Mouse (Mus musculus) adrenal gland, adult 18-20 months (tissue): ENCODE results near the gene Foxd4. TPM values are rescaled to one million over a fixed set of nuclear protein-coding genes. Genes with fewer than 3 reads are reported as not detected.

Experiments
- DNase-seq, 2 experiments: peaks; one replicate each; pipeline ENCODE4 v3.0.0; 2021 to 2022; ENCODE audit warnings: low spot score in 2 of 2
- long read RNA-seq, 2 experiments: library from polyadenylated mRNA; stranded (forward); transcript quantifications; one replicate each; pipeline ENCODE4 v2.0.0; 2021
- total RNA-seq, 2 experiments: library from RNA; stranded (reverse); gene quantifications; 1 replicate in 1 of 2; 2 replicates in 1 of 2; pipeline ENCODE4 v1.2.3; 2021

The Foxd4 gene
- total RNA-seq, result not detected
- long read RNA-seq, experiment 1, result 0 reads
- long read RNA-seq, experiment 2, result 0 reads

GRCm38 (mm10) chr19:24900581-24901220 lies at the start of gene Foxd4:
Gene Foxd4, minus strand, starts transcription at chr19:24901197.
- no peak for DNase-seq

GRCm38 (mm10) chr19:24945521-24946262 lies 44.7 kb upstream of the Foxd4 start:
- no peak for DNase-seq

GRCm38 (mm10) chr19:24937084-24937483 lies 36.1 kb upstream of the Foxd4 start:
- no peak for DNase-seq

GRCm38 (mm10) chr19:24929041-24929440 lies 28.0 kb upstream of the Foxd4 start:
- no peak for DNase-seq

GRCm38 (mm10) chr19:24920866-24921265 lies 19.9 kb upstream of the Foxd4 start:
- no peak for DNase-seq

- no peak for DNase-seq
Measured at GRCm38 (mm10) chr19:24908385-24909155, 7.6 kb upstream of the Foxd4 start.

GRCm38 (mm10) chr19:24907655-24908054 lies 6.7 kb upstream of the Foxd4 start:
- no peak for DNase-seq

- DNase-seq, result no peak
Measured at GRCm38 (mm10) chr19:24902821-24903220, 1.8 kb upstream of the Foxd4 start.

GRCm38 (mm10) chr19:24902256-24902655 lies 1.3 kb upstream of the Foxd4 start:
- no peak for DNase-seq

- no peak for DNase-seq
Measured at GRCm38 (mm10) chr19:24901666-24902065, 669 bp upstream of the Foxd4 start.

GRCm38 (mm10) chr19:24899578-24900544 lies 1.1 kb downstream of the Foxd4 start:
- peak in 1 of 2 experiments; percentile 8 for DNase-seq

- no peak for DNase-seq
Measured at GRCm38 (mm10) chr19:24898737-24899577, 2.0 kb downstream of the Foxd4 start.

GRCm38 (mm10) chr19:24897896-24898736 lies 2.9 kb downstream of the Foxd4 start:
- no peak for DNase-seq

- no peak for DNase-seq
Measured at GRCm38 (mm10) chr19:24897006-24897895, 3.7 kb downstream of the Foxd4 start.

GRCm38 (mm10) chr19:24896536-24896935 lies 4.5 kb downstream of the Foxd4 start:
- DNase-seq, result no peak

- DNase-seq, result no peak
Measured at GRCm38 (mm10) chr19:24886888-24887287, 14.1 kb downstream of the Foxd4 start.

GRCm38 (mm10) chr19:24885504-24885903 lies 15.5 kb downstream of the Foxd4 start:
- no peak for DNase-seq

- no peak for DNase-seq
Measured at GRCm38 (mm10) chr19:24881237-24881636, 19.8 kb downstream of the Foxd4 start.
